Mouse (Mus musculus) T-helper 17 cell (primary cell): ENCODE measurements at regions not wholly inside any gene's neighbourhood (a gene's known extent, or its start where the extent isn't known, plus 50 kb on each side); places are given as distances from the start of the nearest gene placed in this dataset.

Experiments used
- in situ Hi-C, 2 experiments: fragments of 300-600 bp; cut with MboI, MseI; formaldehyde crosslinking; loops; 1 replicate in 1 of 2; 2 replicates in 1 of 2; pipeline ENCODE4 v1.15.1; 2025; ENCODE audit warnings: high pct_unique_total_duplicates in 2 of 2

- in situ Hi-C loops, result no loop called here
Measured at GRCm38 (mm10) chr16:26181716-26182115, 76.1 kb upstream of the P3h2 start.

GRCm38 (mm10) chr16:26171441-26171840 is 65.9 kb upstream of the P3h2 start:
- in situ Hi-C loops, result no loop called here

GRCm38 (mm10) chr16:26169382-26169781 is 63.8 kb upstream of the P3h2 start:
- in situ Hi-C loops, result no loop called here

- in situ Hi-C loops, result no loop called here
Measured at GRCm38 (mm10) chr16:26168216-26168615, 62.6 kb upstream of the P3h2 start.

- in situ Hi-C loops, result no loop called here
Measured at GRCm38 (mm10) chr16:26164066-26164465, 58.5 kb upstream of the P3h2 start.

GRCm38 (mm10) chr16:26163401-26163800 is 57.8 kb upstream of the P3h2 start:
- in situ Hi-C loops, result no loop called here

- in situ Hi-C loops, result loop anchor here in 1 of 2 experiments (10.0 kb wide), 1 partner anchor 563 kb away; no protein-coding TSS in a partner anchor
Measured at GRCm38 (mm10) chr16:26157606-26158005, 52.0 kb upstream of the P3h2 start.
